Mouse (Mus musculus) common myeloid progenitor, adult 5-6 weeks (primary cell): ENCODE measurements at regions not wholly inside any gene's neighbourhood (a gene's known extent, or its start where the extent isn't known, plus 50 kb on each side); places are given as distances from the start of the nearest gene placed in this dataset.
A peak's percentile ranks its signal among the peaks of the same experiment; 100 is the strongest.

ENCODE experiments used
- ATAC-seq: replicated peaks from 2 replicates; pipeline ENCODE4 v1.8.0; 2016; ENCODE audit warnings: low read depth, mild to moderate bottlenecking, moderate TSS enrichment, inconsistent platforms; ENCODE audit not compliant: poor library complexity, severe bottlenecking

DNA sequence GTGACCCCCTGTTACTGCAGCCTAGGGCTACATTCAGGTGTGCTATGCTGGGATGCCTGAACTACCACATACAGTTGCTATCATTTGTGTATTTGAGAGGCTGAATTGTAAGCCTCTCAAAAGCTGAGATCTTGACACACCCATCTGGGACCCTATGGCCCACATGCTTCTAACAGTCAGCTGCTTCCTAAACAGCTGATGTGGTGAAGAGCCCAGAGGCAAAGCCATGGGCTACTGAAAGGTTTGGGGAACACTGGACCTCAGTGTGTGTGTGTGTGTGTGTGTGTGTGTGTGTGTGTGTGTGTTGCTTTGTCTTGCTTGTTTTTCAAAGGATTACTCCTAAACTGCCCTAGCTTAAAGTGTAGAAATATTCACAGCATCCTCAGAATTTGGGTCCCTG lies 75.0 kb downstream of the Lbh start:
- no peak for ATAC-seq

DNA sequence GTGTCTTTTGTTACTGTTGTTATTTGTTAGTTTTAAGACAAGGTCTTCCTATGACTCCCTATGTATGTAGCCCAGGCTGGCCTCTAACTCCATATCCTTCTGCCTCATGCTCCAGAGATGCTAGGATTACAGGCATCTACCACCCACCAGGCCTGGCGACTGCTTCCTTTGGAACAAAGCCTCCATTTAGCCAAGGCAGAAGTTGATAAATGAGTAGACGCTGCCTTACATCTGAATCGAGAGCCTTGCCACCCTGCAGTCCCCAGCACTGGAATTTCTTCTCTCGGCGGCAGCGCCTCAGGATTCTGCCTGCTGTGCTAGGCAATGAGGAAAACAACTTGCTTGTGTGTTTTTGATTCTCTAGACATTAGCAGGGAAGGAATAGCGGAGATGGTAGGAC lies 75.5 kb downstream of the Lbh start:
- no peak for ATAC-seq

DNA sequence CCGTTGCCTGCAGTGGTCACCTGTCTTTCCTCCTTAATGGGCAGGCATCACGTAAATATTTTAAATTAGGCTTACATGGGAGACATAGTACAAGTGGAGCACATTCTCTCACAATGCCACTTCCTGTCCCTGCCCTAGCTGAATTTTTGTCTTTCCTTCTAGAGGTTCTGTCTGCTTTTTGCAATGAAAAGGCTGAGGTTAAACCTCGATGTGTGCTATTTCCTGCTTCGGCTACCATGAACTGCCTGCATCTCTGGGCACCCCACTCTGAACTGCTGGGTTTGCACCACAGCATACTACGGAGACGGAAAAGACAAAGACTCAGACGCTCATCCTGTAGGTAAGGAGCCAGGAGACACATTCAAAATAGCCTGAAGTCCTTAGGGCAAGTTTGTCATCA lies 78.4 kb downstream of the Lbh start:
- 0 out of 2 replicates have a peak, but pooled peaks have one; percentile 45 for ATAC-seq

DNA sequence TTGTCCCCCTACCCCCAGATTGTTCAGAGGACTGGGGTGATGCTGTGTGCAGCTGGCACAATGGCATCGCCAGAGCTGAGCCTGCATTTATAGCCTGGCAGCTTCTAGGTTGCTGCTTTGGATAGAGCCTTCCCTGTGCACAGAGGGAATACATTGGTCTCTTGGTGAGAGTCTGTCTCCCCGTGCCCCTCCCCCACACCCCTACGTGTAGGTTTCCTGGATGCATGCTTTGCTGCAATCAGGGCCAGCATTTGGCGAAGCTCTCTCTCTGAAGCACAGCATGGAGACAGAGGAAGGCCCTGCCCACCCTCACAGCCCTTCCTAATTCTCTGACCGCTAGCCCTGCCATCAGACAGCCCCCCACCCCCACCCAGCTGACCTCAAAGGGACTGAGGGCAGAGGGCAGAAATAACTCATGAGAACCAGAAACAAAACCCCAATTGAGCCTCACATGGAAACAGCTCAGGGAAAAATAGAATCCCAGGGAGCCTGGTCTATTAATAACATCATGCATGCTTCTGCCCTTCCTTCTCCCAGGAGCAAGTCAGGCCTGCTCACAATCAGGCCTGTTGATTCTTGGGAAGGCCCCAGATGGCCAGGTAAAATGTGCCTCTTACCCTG lies 79.3 kb downstream of the Lbh start:
- no peak for ATAC-seq

DNA sequence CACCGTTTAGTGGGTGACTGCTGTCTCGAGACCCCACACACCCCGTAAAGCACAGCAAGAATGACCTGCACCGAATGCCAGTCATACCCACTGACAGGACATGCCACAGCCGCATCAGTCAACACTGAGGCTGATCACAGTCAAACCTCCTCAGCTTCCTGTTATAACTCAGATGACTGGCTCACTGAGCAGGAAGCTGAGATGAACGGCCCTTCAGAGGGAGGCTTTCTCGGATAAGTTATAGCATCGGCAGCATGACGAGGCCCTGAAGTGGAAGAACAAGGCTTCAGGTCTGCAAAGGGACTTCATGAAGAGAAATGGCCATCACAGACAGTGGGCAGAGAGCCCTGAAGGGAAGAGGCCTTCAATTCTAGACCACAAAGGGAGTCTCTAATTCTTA lies 87.0 kb downstream of the Lbh start:
- peak; percentile 37; the same call in 1 of the 2 replicates for ATAC-seq

DNA sequence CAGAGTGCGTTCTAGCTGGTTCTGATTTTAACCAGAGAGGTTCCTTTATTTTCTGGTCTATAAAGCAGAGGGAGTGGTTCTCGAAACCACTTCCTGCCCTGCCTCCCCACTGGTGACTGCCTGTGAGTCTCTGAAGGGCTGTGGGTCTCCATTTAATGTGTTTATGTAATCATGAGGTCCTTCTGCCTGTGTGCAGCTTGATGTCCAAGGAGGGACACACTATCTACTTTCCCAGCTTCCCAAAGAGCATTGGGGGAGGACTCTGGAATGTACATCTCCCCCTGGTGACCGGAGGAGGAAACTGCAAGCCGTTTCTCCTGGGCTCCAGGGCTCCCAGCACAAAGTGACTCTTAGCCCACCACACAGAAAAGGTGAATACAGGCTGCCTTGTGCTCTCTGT lies 90.8 kb downstream of the Lbh start:
- peak; percentile 84 for ATAC-seq

DNA sequence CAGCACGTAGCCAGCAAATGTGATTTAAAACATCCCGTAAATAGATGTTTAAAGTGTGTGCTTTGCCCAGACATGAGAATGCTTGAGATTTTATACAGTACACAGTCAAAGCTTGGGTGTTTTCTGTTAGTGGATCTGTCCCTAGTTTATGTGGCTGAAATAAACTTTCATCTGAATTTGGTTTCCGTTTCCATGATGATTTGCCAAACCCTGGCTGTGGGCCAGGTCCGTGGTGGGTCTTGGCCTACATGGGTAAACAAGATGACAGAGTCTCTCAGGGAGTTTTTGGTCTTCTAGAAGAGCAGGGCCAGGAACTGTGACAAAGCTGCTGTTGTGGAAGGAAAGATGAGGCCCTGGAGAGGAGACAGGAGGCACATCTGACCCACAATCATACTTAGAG lies 91.9 kb downstream of the Lbh start:
- ATAC-seq = peak; percentile 28

DNA sequence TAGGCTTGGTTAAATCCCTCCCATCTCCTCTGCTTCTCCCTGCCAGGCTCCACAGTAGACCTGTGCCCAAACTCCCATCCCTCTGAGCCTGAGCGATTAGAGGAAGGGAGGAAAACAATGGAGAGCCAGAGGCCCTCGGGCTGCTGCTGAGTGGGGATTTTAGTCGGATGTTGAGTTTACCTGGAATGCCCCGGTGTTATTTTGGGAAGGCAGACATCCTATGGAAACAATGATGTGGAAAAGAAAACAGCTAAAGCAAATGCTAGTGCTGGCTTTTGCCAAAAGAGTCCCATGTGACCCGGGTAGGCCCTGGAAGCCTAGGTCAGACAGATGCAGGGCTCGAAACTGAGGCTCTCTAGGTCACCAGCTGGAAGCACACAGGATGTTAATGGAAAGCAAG lies 94.3 kb downstream of the Lbh start:
- no peak for ATAC-seq

DNA sequence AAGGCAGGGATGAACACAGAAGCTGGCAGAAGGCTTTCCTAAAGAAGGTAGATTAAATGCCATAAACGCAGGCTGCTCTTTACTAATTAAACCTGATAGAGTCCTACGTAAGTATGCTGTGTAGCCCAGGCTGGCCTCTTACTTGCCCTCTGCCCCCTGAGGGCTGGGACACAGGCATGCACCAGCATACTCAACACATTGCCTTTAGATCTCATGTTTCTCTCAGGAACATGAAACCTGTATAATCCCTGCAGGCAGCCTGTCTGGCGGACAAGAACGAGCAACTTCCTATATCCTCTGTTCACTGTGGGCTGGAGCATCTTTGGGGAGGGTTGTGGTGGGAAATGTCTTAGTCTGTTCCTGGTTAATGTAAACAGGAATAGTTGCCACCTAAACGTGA lies 94.8 kb upstream of the Lclat1 start:
- ATAC-seq = no peak

DNA sequence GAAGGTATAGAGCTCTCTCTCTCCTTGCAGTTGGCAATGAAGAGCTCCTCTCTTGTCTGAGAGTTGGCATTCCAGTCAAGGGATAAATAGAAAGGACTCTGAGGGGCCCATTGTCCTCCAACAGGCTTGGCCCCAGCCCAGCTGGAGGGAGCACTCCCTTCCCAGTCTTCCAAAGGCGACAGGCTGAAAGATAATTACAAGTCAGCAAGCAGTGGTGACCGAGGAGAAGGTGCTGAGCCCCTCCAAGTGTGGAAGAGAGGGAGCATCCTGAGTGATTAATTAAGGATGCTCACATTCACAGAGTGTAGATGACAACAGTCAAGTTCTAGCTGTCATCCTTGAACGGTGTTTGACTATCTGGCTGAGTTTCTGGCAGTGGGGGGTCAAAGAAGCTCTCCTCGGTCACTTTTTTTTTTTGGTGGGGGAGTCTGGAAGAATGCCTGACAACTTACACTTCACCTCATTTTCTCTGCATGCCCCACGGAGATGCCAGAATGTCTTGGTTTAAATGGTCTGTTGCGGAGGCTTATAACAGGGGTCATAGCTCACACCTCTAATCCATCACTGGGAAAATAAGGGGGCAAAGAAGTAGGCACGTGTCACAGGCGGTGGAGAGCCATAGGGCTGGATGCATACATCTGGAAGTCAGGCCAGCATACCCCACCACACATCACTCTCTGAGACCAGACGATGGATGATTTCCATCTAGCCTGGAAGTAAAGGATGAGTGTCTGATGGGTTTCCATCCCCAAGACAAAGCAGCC lies 93.5 kb upstream of the Lclat1 start:
- no peak for ATAC-seq

DNA sequence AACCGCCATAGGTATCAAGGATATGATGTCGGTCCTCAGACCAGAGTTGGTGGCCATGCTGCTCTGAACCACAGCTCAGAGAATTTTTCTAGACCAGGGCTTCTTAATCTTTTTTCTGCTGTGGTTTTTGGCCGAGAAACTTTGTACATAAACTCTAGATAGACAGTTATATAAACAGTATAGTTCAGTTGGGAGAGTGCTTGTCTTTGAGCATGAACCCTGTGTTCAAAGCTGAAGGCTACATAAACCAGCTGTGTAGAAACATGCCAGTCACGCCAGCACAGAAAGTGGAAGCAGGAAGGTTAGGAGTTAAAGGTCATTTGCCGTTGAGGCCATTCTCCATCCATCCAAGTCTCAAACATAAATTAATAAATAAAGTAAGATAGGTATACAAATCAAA lies 90.6 kb upstream of the Lclat1 start:
- ATAC-seq = no peak

DNA sequence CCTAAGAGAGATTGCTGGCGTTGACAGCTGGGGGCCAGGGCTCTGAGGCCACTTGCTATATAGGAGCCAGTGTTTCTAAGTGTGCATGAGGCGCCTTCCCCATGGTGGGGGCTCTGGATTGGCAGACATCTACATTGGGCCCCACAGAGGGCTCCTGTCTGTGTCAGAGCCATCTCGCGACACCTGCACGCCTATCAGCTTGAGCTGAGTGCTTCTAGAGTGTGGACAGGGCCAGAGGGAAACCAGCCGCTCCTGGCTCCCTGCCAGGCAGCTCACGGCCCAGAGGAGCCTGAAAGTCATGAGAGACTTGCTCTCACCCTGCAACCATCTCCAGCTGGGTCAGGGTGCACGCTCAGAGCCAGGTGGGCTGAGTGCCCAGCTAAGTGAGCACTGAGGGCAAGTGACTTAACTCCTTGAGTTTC lies 85.1 kb upstream of the Lclat1 start:
- peak; percentile 38; the same call in 1 of the 2 replicates for ATAC-seq

DNA sequence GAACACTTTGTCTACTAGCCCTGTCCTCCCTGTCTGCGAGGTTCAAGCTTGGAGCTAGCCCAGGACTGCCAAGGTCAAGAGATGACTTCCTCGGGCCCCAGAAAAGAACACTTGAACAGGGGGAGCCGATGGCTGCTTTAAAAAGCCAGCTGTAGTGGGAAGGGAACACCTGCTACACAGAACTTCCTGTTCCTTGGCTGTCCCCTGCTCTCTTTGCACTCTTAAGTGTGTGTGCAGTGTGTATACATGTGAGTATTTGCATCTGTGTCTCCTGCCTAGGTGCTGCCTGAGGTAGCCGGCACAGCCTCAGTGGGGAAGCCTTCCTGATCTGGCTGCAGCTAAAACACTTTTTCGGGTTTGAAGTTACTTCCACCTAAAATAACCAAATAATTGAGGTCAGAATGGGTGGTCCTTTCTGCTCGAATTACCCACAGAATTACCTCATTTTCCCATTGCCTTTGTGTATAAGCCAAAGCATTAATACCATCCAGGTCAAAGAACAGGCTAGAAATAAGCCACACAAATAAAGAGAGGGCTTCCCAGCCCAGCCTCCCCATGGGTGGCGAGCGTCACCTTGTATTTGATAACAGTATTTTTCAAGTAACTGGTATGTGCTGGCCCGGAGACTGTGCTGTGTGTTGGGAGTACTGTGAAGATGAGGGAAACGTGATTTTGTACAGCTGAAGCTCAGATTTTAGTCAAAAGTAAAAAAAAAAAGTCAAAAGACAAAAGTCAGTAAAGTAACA lies 84.2 kb upstream of the Lclat1 start:
- ATAC-seq = no peak

DNA sequence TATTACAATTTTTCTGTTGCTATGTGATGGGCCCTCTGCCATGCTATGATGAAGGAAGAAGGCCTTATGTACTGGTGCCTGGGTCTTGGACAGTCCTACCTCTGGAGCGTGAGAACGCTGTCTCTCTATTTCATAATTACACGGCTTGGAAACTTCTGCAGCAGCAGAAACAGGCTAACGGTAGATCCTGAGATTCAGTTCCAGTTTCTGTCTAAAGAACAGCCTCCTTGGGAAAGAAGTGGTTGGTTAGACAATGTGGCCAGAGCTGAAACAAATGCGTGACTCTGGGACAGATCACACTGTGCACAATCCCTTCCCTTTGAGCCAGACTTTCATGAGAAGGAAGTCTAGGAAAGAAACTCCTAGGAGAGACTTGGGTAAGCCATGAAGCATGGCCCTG lies 80.7 kb upstream of the Lclat1 start:
- ATAC-seq = peak; percentile 46

DNA sequence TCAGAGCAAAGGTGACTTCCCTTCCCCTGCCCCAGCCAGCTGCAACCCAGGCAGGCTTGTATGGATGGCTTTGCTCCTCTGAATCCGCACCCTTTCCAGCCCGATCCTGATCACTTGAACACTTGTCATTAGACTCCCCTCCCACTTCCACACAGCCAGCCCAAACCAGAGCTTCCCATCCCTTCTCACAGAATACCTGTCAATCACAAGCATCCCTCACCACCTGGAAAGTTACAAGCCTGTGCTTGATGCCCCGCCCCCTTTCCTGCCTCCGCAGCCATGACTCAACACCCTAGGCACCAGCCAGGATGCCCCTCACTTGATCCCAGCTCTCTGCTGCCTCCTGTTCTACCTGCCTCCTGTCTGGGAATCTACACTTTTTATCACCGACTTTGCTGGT lies 76.0 kb upstream of the Lclat1 start:
- no peak for ATAC-seq

DNA sequence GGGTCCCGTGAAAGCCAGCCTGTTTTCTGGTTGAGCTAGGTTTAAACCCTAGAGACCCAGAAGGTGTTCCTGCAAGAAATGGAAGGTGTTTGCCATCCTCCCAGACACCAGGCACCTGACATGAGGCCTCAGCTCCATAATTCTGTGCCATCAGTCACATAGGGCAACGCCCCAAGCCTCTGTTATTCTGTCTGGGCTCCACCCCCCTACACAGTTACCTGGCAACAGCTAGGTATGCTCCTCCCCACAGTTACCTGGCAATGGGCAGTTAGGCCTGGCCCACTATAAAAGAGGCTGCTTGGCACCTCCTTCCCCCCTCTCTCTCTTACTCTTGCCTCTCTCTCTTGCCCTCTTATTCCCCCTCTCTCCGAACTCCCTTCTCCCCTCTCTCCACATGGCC lies 75.5 kb upstream of the Lclat1 start:
- no peak for ATAC-seq

DNA sequence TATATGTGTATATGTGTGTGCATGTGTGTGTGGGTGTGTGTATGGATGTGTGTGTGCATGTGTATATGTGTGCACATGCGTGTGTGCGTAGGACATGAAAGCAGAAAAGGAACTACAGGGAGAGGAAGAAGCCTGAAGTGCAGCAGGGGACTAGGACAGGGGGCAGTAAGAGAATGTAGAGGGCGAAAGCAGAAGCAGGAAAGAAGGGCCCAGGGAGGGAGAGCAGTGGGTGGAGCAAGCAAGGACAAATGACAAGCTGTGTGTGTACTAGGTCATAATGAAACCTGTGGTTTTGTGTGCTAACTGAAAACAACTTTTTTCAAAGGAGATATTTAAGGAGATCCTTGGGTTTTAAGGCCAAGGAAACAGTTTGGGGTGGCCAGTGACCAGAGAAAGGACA lies 73.4 kb upstream of the Lclat1 start:
- ATAC-seq = peak; percentile 99

DNA sequence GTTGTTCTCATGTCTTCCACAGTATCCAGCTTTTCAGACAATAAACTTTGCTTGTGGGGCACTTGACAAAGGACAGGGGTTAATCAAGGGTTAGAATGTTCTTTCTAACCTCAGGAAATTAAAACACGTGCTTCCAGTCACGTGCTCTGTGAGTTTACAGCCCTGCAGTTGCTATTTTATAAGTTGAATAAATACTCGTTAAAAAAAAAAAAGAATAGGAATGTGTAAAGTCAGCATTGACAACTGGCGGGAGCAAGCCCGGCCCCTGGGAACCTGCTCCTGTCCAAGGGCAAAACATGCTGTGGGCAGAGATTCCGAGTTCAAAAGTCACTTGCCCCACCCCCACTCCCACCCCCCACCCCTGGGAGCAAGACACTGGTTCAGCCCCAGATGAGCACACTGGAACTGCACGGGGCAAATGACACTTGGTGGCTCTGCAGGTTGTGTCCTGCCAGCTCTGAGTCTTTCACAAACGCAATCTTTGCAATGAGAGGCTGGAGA lies 72.8 kb upstream of the Lclat1 start:
- no peak for ATAC-seq

DNA sequence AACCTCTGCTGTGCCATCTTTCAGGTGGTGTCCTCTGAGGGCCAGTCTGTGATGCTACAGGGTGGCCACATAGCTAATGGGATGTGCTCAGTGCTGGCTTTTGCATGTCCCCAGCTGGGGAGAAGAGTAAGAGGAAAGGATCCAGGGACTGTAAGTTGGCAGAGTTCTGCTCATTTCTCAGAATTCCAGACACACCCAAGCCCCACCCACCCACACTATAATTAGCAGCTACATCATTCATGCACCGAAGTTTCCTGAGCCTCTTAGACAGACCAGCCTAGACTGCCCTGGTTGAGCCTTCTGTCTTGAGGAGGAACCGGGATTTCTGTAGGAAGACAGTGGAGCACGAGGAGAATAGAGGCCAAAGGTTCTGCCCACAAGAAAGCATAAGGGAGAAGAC lies 70.9 kb upstream of the Lclat1 start:
- no peak for ATAC-seq

DNA sequence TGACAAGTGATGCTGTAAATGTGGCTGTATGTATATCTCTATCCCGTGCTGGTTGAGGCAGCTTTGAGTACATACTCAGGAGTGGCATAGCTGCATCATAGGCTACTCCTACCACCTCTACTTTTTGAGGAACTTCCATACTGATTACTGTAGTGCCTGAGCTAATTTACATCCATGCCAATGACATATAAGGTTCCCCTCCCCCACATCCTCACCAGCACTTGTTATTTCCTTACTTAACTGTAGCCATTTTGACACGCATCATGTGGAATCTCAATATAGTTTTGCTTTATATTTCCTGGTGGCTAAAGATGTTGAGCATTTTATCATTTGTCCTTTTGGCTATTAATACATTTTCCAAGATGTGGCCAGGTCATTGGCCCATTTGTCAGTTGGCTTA lies 69.2 kb upstream of the Lclat1 start:
- no peak for ATAC-seq

DNA sequence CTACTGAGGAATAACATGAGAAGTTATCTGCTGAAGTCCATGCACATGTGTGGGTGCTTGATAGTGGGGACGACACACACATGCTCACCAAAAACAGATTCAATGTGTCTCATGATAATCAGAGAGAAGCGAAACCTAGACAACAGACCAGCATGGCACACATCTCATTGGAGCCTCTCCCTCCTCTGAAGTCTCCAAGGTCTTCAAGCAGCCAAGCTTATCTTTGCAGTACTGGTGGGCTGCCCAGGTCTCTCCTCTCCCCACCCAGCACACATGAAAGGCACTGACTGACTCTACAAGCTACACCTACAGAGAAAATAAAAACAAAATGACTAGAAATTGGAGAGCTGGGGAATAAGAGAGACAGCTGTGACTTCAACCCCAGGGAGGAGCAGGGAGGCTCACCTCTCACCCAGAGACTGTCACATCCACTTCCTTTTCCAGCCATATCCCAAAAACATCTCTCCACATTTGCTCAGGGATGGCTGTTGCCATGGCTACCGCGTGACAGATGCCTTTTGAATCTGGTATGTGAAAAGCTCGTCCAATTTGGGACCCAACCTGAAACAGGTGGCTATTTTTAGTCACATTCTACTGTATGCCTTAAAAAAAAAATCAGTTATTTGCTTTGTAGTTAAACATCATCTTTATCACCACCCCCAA lies 62.7 kb upstream of the Lclat1 start:
- ATAC-seq = no peak
